Mouse (Mus musculus): ENCODE data around the gene Gm11096. TPM values are rescaled to one million over a fixed set of nuclear protein-coding genes. Genes with fewer than 3 reads are reported as not detected.

The Gm11096 gene
- polyA plus RNA-seq (2015; fragmentation: Nextera tagmentation; extraction: Ambion mirVana): not detected in 2 replicates

GRCm38 (mm10) chr17:81441463-81441862 is at the start of gene Gm11096:
Gm11096 (plus strand) TSS chr17:81441763.
- Histone ChIP-seq H3K9ac (no peak within 1 kb of the TSS), H3K4me3 (replicated peaks) (no peak within 1 kb of the TSS), H3K4me2 (replicated peaks) (no peak within 1 kb of the TSS), H3K4me1 (replicated peaks) (no peaks in the 10 kb centered on the region), H3K36me3 (no peaks in the 10 kb centered on the region), H3K27ac (no peak within 1 kb of the TSS), H3K27me3 (replicated peaks) (no peaks in the 10 kb centered on the region), H3K9me3 (no peaks in the 10 kb centered on the region)
- no peak for ATAC-seq

- ATAC-seq: no peak
Observed at GRCm38 (mm10) chr17:81393040-81393439, 48.5 kb upstream of the Gm11096 start.

GRCm38 (mm10) chr17:81394124-81394523 is 47.4 kb upstream of the Gm11096 start:
- WGBS: 36% methylated on average over 2 of the region's 2 CpGs
- Histone ChIP-seq H3K4me2 (replicated peaks) (no peak overlapping the region), H3K9me3 (no peaks in the 10 kb centered on the region), H3K27ac (no peak overlapping the region), H3K4me1 (replicated peaks) (peaks cover 4% of the 10 kb centered on the region; the same call in 1 of the 2 replicates), H3K27me3 (replicated peaks) (no peaks in the 10 kb centered on the region), H3K4me3 (replicated peaks) (no peak overlapping the region), H3K9ac (no peak overlapping the region), H3K36me3 (no peaks in the 10 kb centered on the region)
- ATAC-seq: no peak

More at GRCm38 (mm10) chr17:81393040-81393439, 48.5 kb upstream of the Gm11096 start:
- Histone ChIP-seq H3K27ac (no peak overlapping the region), H3K27me3 (replicated peaks) (no peaks in the 10 kb centered on the region), H3K9ac (no peak overlapping the region), H3K4me1 (replicated peaks) (peaks cover 4% of the 10 kb centered on the region; the same call in 1 of the 2 replicates), H3K4me2 (replicated peaks) (no peak overlapping the region), H3K36me3 (no peaks in the 10 kb centered on the region), H3K9me3 (no peaks in the 10 kb centered on the region), H3K4me3 (replicated peaks) (no peak overlapping the region)
- WGBS: 44% methylated on average over 4 of the region's 4 CpGs

GRCm38 (mm10) chr17:81397434-81397833 is 44.1 kb upstream of the Gm11096 start:
- no peaks in the 10 kb centered on the region for H3K36me3 ChIP-seq
- no peak overlapping the region for H3K4me3 ChIP-seq (replicated peaks)
- no peaks in the 10 kb centered on the region for H3K9me3 ChIP-seq
- H3K4me1 ChIP-seq (replicated peaks): peaks cover 4% of the 10 kb centered on the region; the same call in 1 of the 2 replicates
- no peak overlapping the region for H3K9ac ChIP-seq
- H3K27ac ChIP-seq: no peak overlapping the region
- WGBS: 77% methylated on average over 1 of the region's 1 CpGs
- no peaks in the 10 kb centered on the region for H3K27me3 ChIP-seq (replicated peaks)
- ATAC-seq: no peak
- no peak overlapping the region for H3K4me2 ChIP-seq (replicated peaks)

GRCm38 (mm10) chr17:81400377-81400776 is 41.2 kb upstream of the Gm11096 start:
- Histone ChIP-seq H3K9ac (no peak overlapping the region), H3K36me3 (no peaks in the 10 kb centered on the region), H3K4me3 (replicated peaks) (no peak overlapping the region), H3K27ac (no peak overlapping the region), H3K27me3 (replicated peaks) (no peaks in the 10 kb centered on the region), H3K4me1 (replicated peaks) (peaks cover 4% of the 10 kb centered on the region; the same call in 1 of the 2 replicates), H3K4me2 (replicated peaks) (no peak overlapping the region), H3K9me3 (no peaks in the 10 kb centered on the region)
- ATAC-seq: no peak
- WGBS: 61% methylated on average over 5 of the region's 5 CpGs

GRCm38 (mm10) chr17:81402636-81403035 is 38.9 kb upstream of the Gm11096 start:
- Histone ChIP-seq H3K9me3 (no peaks in the 10 kb centered on the region), H3K36me3 (no peaks in the 10 kb centered on the region), H3K27ac (no peak overlapping the region), H3K4me3 (replicated peaks) (no peak overlapping the region), H3K4me2 (replicated peaks) (no peak overlapping the region), H3K27me3 (replicated peaks) (no peaks in the 10 kb centered on the region), H3K9ac (no peak overlapping the region), H3K4me1 (replicated peaks) (peaks cover 4% of the 10 kb centered on the region; the same call in 1 of the 2 replicates)
- 63% methylated on average over 2 of the region's 2 CpGs for WGBS
- 0 out of 2 replicates have a peak, but pooled peaks have one; percentile 56 for ATAC-seq

- Histone ChIP-seq H3K36me3 (no peaks in the 10 kb centered on the region), H3K9ac (no peak overlapping the region), H3K27ac (no peak overlapping the region), H3K4me2 (replicated peaks) (no peak overlapping the region), H3K4me3 (replicated peaks) (no peak overlapping the region), H3K27me3 (replicated peaks) (no peaks in the 10 kb centered on the region), H3K4me1 (replicated peaks) (peaks cover 4% of the 10 kb centered on the region; the same call in 1 of the 2 replicates), H3K9me3 (no peaks in the 10 kb centered on the region)
- 80% methylated on average over 4 of the region's 4 CpGs for WGBS
- no peak for ATAC-seq
Observed at GRCm38 (mm10) chr17:81403121-81403520, 38.4 kb upstream of the Gm11096 start.

- H3K9ac ChIP-seq: no peak overlapping the region
- no peak for ATAC-seq
- 86% methylated on average over 4 of the region's 4 CpGs for WGBS
Observed at GRCm38 (mm10) chr17:81404225-81404624, 37.3 kb upstream of the Gm11096 start.

GRCm38 (mm10) chr17:81412736-81413135 is 28.8 kb upstream of the Gm11096 start:
- Histone ChIP-seq H3K4me3 (replicated peaks) (no peak overlapping the region), H3K9ac (no peak overlapping the region), H3K27me3 (replicated peaks) (no peaks in the 10 kb centered on the region), H3K4me2 (replicated peaks) (no peak overlapping the region), H3K36me3 (no peaks in the 10 kb centered on the region), H3K27ac (no peak overlapping the region), H3K9me3 (no peaks in the 10 kb centered on the region), H3K4me1 (replicated peaks) (no peaks in the 10 kb centered on the region)
- ATAC-seq: no peak
- WGBS: 85% methylated on average over 4 of the region's 4 CpGs

More at GRCm38 (mm10) chr17:81404225-81404624, 37.3 kb upstream of the Gm11096 start:
- Histone ChIP-seq H3K4me1 (replicated peaks) (peaks cover 4% of the 10 kb centered on the region; the same call in 1 of the 2 replicates), H3K27ac (no peak overlapping the region), H3K4me3 (replicated peaks) (no peak overlapping the region), H3K36me3 (no peaks in the 10 kb centered on the region), H3K4me2 (replicated peaks) (no peak overlapping the region), H3K9me3 (no peaks in the 10 kb centered on the region), H3K27me3 (replicated peaks) (no peaks in the 10 kb centered on the region)

- no peaks in the 10 kb centered on the region for H3K4me1 ChIP-seq (replicated peaks)
- H3K36me3 ChIP-seq: no peaks in the 10 kb centered on the region
- H3K9ac ChIP-seq: no peak overlapping the region
- no peaks in the 10 kb centered on the region for H3K27me3 ChIP-seq (replicated peaks)
- no peak overlapping the region for H3K4me2 ChIP-seq (replicated peaks)
- no peaks in the 10 kb centered on the region for H3K9me3 ChIP-seq
- no peak for ATAC-seq
- no peak overlapping the region for H3K27ac ChIP-seq
- WGBS: 84% methylated on average over 6 of the region's 6 CpGs
- no peak overlapping the region for H3K4me3 ChIP-seq (replicated peaks)
Observed at GRCm38 (mm10) chr17:81416361-81417114, 25.0 kb upstream of the Gm11096 start.

GRCm38 (mm10) chr17:81419802-81420459 is 21.6 kb upstream of the Gm11096 start:
- Histone ChIP-seq H3K36me3 (no peaks in the 10 kb centered on the region), H3K4me2 (replicated peaks) (no peak overlapping the region), H3K9ac (no peak overlapping the region), H3K27me3 (replicated peaks) (no peaks in the 10 kb centered on the region), H3K4me1 (replicated peaks) (no peaks in the 10 kb centered on the region), H3K9me3 (no peaks in the 10 kb centered on the region), H3K4me3 (replicated peaks) (no peak overlapping the region), H3K27ac (no peak overlapping the region)
- WGBS: 83% methylated on average over 10 of the region's 10 CpGs
- no peak for ATAC-seq

GRCm38 (mm10) chr17:81424256-81424912 is 17.2 kb upstream of the Gm11096 start:
- H3K4me3 ChIP-seq (replicated peaks): no peak overlapping the region
- WGBS: 75% methylated on average over 10 of the region's 10 CpGs
- no peak overlapping the region for H3K27ac ChIP-seq
- H3K9ac ChIP-seq: no peak overlapping the region
- no peaks in the 10 kb centered on the region for H3K4me1 ChIP-seq (replicated peaks)
- H3K36me3 ChIP-seq: no peaks in the 10 kb centered on the region
- no peak overlapping the region for H3K4me2 ChIP-seq (replicated peaks)
- no peaks in the 10 kb centered on the region for H3K9me3 ChIP-seq
- ATAC-seq: no peak
- H3K27me3 ChIP-seq (replicated peaks): no peaks in the 10 kb centered on the region
